Mouse (Mus musculus) mammary gland, adult 2 months (tissue): Measurements from ENCODE around the gene Polr3a. TPM values are rescaled to one million over a fixed set of nuclear protein-coding genes. Genes with fewer than 3 reads are reported as not detected.

ENCODE experiments used
- polyA plus RNA-seq: library from polyadenylated mRNA; depleted of rRNA; stranded (reverse); fragments of >200 nt; gene quantifications from 2 replicates; pipeline ENCODE4 v1.2.3, GENCODE M21; 2012; ENCODE audit warnings: low replicate concordance; rRNA removed

Gene Polr3a
- 5.0 and 7.6 TPM in 2 replicates for polyA plus RNA-seq

DNA sequence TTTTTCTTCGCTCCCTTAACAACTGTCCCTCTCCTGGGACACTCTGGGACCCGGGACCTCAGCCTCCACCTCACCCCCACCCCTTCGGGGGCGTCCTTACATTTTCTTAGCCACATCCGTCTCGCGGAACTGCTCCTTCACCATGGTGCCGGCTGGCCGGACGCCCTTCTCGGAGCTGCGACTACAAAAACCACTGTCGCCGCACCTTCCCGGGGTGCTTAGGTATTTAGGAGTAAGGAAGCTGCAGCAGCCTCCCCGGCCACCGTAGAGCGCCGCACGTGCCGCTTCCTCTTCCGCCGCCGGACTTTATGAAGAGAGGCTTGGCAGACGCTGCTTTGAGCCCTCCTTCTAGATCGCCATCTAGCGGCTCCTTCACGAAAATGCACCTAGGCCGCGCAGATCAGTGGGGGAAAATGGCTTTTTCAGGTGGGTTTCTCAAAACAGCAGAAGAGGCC lies at the start of gene Polr3a, which contains the start of gene Rps24:
Gene Polr3a (minus strand): TSS at position 286 of the 455 bp plus-strand sequence.
Gene Rps24 (plus strand): TSS at position 353 of the 455 bp plus-strand sequence.

Other genes starting within 250 kb of the Polr3a start
- 29.2 and 30.6 TPM in 2 replicates for gene Dlg5, start 241.1 kb downstream of the Polr3a start, polyA plus RNA-seq
- gene E330034G19Rik, start 193.8 kb downstream of the Polr3a start, polyA plus RNA-seq = not detected in 2 replicates
- gene Rps24, start 67 bp upstream of the Polr3a start, polyA plus RNA-seq = 546 and 1,394 TPM in 2 replicates